Mouse (Mus musculus) kidney, postnatal 36 days (tissue): ENCODE measurements at regions not wholly inside any gene's neighbourhood (a gene's known extent, or its start where the extent isn't known, plus 50 kb on each side); places are given as distances from the start of the nearest gene placed in this dataset.
"Not testable (repeated sequence)": the region's sequence is repeated elsewhere in the genome, so short reads cannot be mapped to it uniquely, and the experiment has no call there.

Experiments used
- DNase-seq, 2 experiments: peaks; one replicate each; pipeline ENCODE4 v3.0.0; 2021 to 2022; ENCODE audit warnings: mixed read lengths in 2 of 2

DNA sequence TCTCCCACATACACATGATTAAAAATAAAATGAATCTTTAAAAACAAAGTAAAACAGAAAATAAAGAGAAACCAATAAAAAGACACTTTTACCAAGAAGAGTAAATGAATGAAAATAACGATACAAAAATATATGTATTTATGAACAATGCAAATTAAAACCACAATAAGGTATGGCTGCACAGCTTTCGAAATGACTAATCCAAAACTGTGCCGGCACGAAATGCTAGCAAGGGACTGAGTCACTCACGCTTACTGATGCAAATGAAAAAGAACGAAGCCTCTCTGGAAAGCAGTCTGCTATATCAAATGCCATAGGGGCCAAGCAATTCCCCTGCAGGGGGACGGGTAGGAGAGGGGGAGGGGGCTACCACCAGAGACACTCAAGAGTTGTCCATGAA is 704.0 kb downstream of the 4930447A16Rik start:
- no peak for DNase-seq

DNA sequence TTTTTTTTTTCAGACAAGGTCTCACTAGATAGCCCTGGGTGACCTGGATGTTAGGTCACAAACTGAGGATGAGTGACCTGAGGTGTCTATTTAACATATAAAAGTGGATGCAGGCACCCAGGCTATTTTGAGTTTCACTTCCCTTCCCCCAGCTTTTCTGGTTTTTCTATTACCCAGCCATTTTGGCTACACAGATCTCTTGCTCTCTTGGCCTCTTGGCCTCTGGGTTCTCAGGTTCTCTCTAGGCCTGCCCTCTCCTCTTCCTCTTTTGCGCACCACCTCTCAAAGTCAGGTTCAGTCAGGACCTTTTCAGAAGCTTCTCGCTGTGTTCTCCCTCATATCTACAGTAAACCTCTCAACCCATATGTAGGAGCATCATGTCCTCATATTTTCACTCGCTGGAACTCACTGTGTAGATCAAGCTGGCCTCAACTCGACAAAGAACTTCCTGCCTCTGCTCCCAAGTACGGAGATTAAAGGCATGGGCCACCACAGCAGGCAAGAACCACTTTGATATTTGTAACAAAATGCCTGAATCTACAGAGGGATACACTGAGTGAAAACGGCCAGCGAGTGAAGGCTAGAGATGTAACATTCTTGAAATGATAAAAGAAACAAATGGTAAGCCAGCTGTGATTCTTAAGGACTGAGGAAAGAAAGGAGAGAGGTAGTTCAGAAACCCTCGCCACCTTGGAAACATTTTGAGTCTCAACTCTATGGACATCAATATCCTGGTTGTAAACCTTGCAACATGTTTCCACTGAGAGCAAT is 704.7 kb downstream of the 4930447A16Rik start:
- no peak for DNase-seq

GRCm38 (mm10) chr15:38130632-38131028 is 705.3 kb downstream of the 4930447A16Rik start:
- DNase-seq = no peak

GRCm38 (mm10) chr15:38139639-38140038 is 714.3 kb downstream of the 4930447A16Rik start:
- no peak for DNase-seq

GRCm38 (mm10) chr15:38143495-38143894 is 718.1 kb downstream of the 4930447A16Rik start:
- DNase-seq = no peak

GRCm38 (mm10) chr15:38151654-38152053 is 726.3 kb downstream of the 4930447A16Rik start:
- DNase-seq = no peak

DNA sequence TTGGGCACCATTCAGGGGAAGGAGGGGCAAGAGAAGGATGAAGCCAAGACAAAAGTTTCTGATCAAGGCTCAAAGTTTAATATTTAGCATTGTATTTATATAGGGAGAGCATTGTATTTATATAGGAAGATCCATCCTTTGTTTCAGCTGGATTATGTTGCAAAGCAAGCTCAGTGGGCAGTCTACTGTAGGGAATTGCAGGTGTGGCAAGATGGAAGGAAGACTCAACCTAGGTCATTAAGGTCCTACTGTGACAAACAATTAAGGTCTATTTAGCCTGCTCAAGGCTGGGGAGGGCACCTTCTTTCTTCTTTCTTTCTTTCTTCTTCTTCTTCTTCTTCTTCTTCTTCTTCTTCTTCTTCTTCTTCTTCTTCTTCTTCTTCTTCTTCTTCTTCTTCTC is 728.5 kb downstream of the 4930447A16Rik start:
- not testable (repeated sequence) for DNase-seq

DNA sequence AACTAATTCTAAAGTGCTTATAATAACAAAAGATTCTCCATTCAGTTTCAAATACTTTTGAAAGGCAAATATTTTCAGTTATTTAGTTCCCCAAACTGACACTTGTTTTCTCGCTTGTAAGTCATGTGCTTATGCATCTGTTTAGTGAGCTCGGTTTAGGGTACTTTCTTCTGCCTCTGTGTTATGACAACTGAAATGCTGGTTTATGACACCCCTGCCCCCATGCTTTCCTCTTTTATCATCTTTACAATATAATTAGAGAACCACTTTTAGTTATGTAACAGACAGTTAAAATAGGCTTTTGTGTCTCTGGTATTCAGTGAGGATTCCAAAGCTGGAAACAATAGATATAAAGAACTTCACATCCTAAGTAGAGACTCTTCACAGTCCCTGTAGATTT is 733.8 kb downstream of the 4930447A16Rik start:
- DNase-seq = no peak

- peak in 1 of 2 experiments; percentile 17 for DNase-seq
Measured at GRCm38 (mm10) chr15:38163721-38164120, 738.4 kb downstream of the 4930447A16Rik start.

GRCm38 (mm10) chr15:38164848-38165247 is 739.5 kb downstream of the 4930447A16Rik start:
- DNase-seq = no peak

GRCm38 (mm10) chr15:38165881-38166445 is 740.6 kb downstream of the 4930447A16Rik start:
- DNase-seq = peak in 1 of 2 experiments; percentile 9

DNA sequence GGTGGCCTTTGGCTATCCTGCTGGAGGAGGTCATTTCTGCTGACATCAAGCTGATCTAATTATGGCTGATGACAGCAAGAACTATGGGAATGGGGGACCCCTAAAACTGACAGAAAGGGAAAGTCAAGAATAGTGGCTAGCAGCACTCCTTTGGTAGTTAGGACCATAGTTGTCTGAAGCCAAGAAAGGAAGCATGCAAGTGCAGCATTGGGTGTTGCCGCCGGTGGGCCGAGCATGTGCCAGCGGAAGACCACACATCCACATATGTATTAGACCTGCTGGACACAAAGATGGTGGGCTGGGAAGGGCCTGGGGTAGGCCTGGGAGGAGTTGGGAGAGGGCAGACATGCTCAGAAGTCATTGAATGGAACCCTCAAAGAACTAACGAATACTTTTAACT is 741.1 kb downstream of the 4930447A16Rik start:
- DNase-seq = no peak

DNA sequence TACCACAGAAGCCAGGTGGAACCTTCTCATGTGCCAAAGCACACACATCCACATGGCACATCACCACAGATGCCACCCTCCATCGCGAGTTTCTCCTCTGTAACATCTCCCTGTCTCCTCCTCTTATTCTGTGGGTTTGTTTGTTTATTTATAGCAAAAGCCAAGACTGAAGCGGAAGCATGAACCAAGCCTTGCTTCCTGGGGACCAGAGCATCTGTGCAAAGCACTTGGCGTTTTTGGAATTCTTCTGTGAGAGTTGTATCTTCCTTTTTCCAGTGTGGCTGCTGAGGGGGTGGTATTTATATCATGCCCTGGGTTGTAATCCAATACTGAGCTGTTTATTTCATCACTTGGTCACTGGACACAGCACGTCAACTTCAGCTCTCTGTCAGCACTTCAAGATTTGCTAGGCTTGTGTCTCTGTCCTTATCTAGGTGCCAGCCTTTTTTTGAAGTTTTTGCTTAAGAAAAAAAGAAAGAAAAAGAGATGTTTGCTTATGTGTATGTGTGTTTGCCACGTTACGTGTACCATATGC is 742.3 kb downstream of the 4930447A16Rik start:
- DNase-seq = no peak

DNA sequence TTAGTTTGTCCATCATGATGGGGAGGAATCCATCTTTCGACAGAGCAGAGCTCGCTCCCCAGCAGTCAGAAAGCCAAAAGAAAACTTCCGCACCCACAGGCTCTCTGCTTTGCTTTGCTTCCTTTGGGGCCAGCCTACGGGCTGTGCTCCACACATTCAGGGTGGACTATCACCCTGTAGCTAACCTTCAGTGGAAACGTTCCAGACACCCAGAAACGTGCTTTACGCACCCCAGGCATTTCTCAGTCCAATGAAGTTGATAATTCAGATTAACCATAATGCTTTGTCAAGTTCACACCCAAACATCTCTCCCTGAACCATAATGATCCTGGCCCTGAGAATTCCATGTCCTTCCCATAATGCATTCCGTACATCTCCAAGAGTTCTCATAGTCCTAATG is 743.8 kb downstream of the 4930447A16Rik start:
- no peak for DNase-seq
